Mouse (Mus musculus): Measurements from ENCODE around the gene Zcchc7. TPM values are rescaled to one million over a fixed set of nuclear protein-coding genes. Genes with fewer than 3 reads are reported as not detected.

The Zcchc7 gene
- 22.1 TPM for polyA plus RNA-seq (2021)

GRCm38 (mm10) chr4:44755553-44756133 lies at the start of gene Zcchc7:
Gene Zcchc7, plus strand, starts transcription at chr4:44755877.
- no peak for ATAC-seq
- POLR2A ChIA-PET, result interaction anchor here (0.5 to 0.6 kb wide), 2 partner anchors 132 to 729 kb away, joined by 3 to 4 read pairs; no protein-coding TSS in a partner anchor
- in situ Hi-C loops (cut with MboI; ENCODE audit: low pct_unique_long_range_greater_than_20kb), result no loop called here

GRCm38 (mm10) chr4:44705967-44706366 lies 49.7 kb upstream of the Zcchc7 start:
- peaks cover 68% of the 10 kb centered on the region for H3K27me3 ChIP-seq
- DNase-seq (ENCODE audit: low read depth, low spot score) (no peak), ATAC-seq (no peak)
- no peak for TF ChIP-seq CTCF (IDR thresholded peaks at IDR 0.05)
- ChIA-PET CTCF (no interaction called here), POLR2A (no interaction called here)
- in situ Hi-C loops (cut with MboI; ENCODE audit: low pct_unique_long_range_greater_than_20kb), result no loop called here

More at GRCm38 (mm10) chr4:44755553-44756133, at the start of gene Zcchc7:
- CTCF ChIA-PET, result no interaction called here
- TF ChIP-seq CTCF (IDR thresholded peaks at IDR 0.05), result no peak
- DNase-seq (ENCODE audit: low read depth, low spot score), result peak; percentile 10
- H3K27me3 ChIP-seq, result peaks cover 5% of the 10 kb centered on the region

- POLR2A ChIA-PET, result no interaction called here
- CTCF ChIA-PET, result no interaction called here
- in situ Hi-C loops (cut with MboI; ENCODE audit: low pct_unique_long_range_greater_than_20kb), result no loop called here
- peaks cover 69% of the 10 kb centered on the region for H3K27me3 ChIP-seq
- TF ChIP-seq CTCF (IDR thresholded peaks at IDR 0.05), result no peak
- ATAC-seq (no peak), DNase-seq (ENCODE audit: low read depth, low spot score) (no peak)
Observed at GRCm38 (mm10) chr4:44706865-44707264, 48.8 kb upstream of the Zcchc7 start.

GRCm38 (mm10) chr4:44708311-44708710 lies 47.4 kb upstream of the Zcchc7 start:
- ChIA-PET POLR2A (interaction anchor here (0.6 kb wide), 1 partner anchor 16 kb away, joined by 4 read pairs; no protein-coding TSS in a partner anchor), CTCF (no interaction called here)
- no peak for TF ChIP-seq CTCF (IDR thresholded peaks at IDR 0.05)
- peaks cover 69% of the 10 kb centered on the region for H3K27me3 ChIP-seq
- in situ Hi-C loops (cut with MboI; ENCODE audit: low pct_unique_long_range_greater_than_20kb), result no loop called here
- ATAC-seq (no peak), DNase-seq (ENCODE audit: low read depth, low spot score) (no peak)

GRCm38 (mm10) chr4:44709091-44709695 lies 46.5 kb upstream of the Zcchc7 start:
- TF ChIP-seq CTCF (IDR thresholded peaks at IDR 0.05), result no peak
- H3K27me3 ChIP-seq, result peaks cover 68% of the 10 kb centered on the region
- in situ Hi-C loops (cut with MboI; ENCODE audit: low pct_unique_long_range_greater_than_20kb), result no loop called here
- DNase-seq (ENCODE audit: low read depth, low spot score) (no peak), ATAC-seq (no peak)
- ChIA-PET POLR2A (interaction anchor here (0.6 kb wide), 1 partner anchor 17 kb away, joined by 4 read pairs; no protein-coding TSS in a partner anchor), CTCF (no interaction called here)

- H3K27me3 ChIP-seq, result peaks cover 68% of the 10 kb centered on the region
- in situ Hi-C loops (cut with MboI; ENCODE audit: low pct_unique_long_range_greater_than_20kb), result no loop called here
- POLR2A ChIA-PET, result no interaction called here
- ATAC-seq, result no peak
- TF ChIP-seq CTCF (IDR thresholded peaks at IDR 0.05), result no peak
- no peak for DNase-seq (ENCODE audit: low read depth, low spot score)
- CTCF ChIA-PET, result no interaction called here
Observed at GRCm38 (mm10) chr4:44709740-44710700, 45.7 kb upstream of the Zcchc7 start, which contains the start of gene Pax5. Gene Pax5, minus strand, starts transcription at chr4:44710487.

- ATAC-seq (no peak), DNase-seq (ENCODE audit: low read depth, low spot score) (no peak)
- POLR2A ChIA-PET, result no interaction called here
- TF ChIP-seq CTCF (IDR thresholded peaks at IDR 0.05), result no peak
- in situ Hi-C loops (cut with MboI; ENCODE audit: low pct_unique_long_range_greater_than_20kb), result no loop called here
- peaks cover 66% of the 10 kb centered on the region for H3K27me3 ChIP-seq
- CTCF ChIA-PET, result no interaction called here
Observed at GRCm38 (mm10) chr4:44710701-44711097, 45.0 kb upstream of the Zcchc7 start.

GRCm38 (mm10) chr4:44711136-44711900 lies 44.4 kb upstream of the Zcchc7 start:
- CTCF ChIA-PET, result no interaction called here
- no peak for TF ChIP-seq CTCF (IDR thresholded peaks at IDR 0.05)
- in situ Hi-C loops (cut with MboI; ENCODE audit: low pct_unique_long_range_greater_than_20kb), result no loop called here
- ATAC-seq (no peak), DNase-seq (ENCODE audit: low read depth, low spot score) (no peak)
- POLR2A ChIA-PET, result no interaction called here
- peaks cover 66% of the 10 kb centered on the region for H3K27me3 ChIP-seq

- ChIA-PET CTCF (no interaction called here), POLR2A (no interaction called here)
- H3K27me3 ChIP-seq, result peaks cover 70% of the 10 kb centered on the region
- no peak for DNase-seq (ENCODE audit: low read depth, low spot score)
- ATAC-seq, result no peak
- TF ChIP-seq CTCF (IDR thresholded peaks at IDR 0.05), result no peak
- in situ Hi-C loops (cut with MboI; ENCODE audit: low pct_unique_long_range_greater_than_20kb), result no loop called here
Observed at GRCm38 (mm10) chr4:44712051-44712700, 43.5 kb upstream of the Zcchc7 start.
